Mouse (Mus musculus) testis, postnatal 14 days (tissue): Measurements from ENCODE around the gene Barhl1.

Experiments
- DNase-seq: peaks from one replicate; pipeline ENCODE4 v3.0.0; 2021; ENCODE audit warnings: low spot score

The Barhl1 gene

DNA sequence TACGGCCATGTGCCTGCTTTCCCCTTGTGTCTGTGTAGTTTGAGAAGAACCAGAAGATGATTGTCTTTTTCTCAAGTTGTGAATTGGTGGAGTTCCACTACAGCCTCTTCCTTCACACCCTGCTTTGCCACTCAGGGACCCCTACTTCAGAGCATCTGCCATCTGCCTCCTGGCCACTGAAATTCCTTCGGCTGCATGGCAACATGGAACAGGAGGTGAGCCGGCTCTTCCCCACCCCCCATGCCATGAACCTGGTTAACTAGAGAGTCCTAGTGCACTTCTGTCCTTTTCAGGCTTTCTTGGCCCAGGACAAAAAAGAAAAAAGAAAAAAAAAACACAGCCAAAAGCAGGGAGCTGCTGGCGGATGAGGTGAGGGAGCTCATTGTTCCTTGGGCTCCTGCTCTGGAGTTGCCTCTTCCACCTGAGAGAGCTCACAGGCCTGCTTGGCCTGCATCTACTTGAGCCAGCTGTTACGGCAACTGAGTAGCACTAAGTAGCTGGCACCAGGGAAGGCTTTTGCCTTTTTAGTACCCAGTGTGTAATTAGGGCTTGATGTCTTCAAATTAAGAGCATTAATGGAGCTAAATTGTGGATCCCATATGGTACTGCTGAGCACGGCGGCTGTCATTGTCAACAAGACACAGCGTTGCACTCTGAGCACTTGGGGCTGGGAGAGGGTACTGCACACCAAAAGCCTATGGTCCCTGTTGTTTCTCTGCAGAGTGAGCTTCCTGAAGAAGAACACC lies 55.6 kb downstream of the Barhl1 start:
- no peak for DNase-seq

DNA sequence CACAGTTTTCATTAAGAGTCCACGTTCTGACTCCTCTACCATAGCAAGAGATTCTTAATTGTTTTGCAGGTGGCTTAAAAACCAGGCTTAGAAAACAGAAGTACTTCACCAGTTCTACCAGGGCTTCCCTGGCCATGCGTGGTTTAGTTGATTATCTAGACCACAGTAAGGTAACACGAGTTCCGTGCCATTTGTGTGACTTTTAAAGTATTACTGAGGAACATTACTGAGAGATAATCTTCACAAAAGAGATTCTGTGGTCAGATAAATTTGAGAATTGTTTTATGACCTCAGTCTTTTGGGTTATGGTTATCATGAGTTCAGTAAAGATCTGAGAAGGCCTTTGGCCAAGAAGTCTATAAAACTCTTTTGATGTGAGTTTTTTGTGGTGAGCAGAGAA lies 57.2 kb downstream of the Barhl1 start:
- DNase-seq = no peak
